Mouse (Mus musculus) thymus, postnatal 0 days (tissue): ENCODE measurements at regions not wholly inside any gene's neighbourhood (a gene's known extent, or its start where the extent isn't known, plus 50 kb on each side); places are given as distances from the start of the nearest gene placed in this dataset. TPM values are rescaled to one million over a fixed set of nuclear protein-coding genes. Genes with fewer than 3 reads are reported as not detected.

ENCODE experiments used
- DNase-seq: peaks from one replicate; pipeline ENCODE4 v3.0.0-alpha.2; 2015; ENCODE audit warnings: low spot score
- microRNA-seq: library from miRNA; unstranded; fragments of <30 nt; microRNA quantifications from one replicate; pipeline ENCODE4, GENCODE M21; 2016; ENCODE audit warnings: borderline number of aligned reads

- DNase-seq = no peak
These were observed 67.6 kb upstream of the Prdm1 start for GRCm38 (mm10) chr10:44595932-44596331.

DNA sequence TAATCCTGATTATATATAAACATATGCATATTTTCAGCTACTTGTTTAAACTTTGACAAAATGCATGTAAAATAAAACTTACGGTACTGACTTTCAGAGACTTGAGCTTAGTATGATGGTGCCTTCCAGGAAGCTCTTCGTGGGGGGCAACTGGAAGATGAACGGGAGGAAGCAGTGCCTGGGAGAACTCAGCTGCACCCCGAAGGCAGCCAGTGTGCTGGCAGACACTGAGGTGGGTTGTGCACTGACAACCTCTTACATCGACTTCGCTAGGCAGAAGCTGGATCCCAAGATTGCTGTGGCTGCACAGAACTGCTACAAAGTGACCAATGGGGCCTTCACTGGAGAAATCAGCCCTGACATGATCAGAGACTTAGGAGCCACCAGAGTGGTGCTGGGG is 61.5 kb upstream of the Prdm1 start:
- DNase-seq = no peak

DNA sequence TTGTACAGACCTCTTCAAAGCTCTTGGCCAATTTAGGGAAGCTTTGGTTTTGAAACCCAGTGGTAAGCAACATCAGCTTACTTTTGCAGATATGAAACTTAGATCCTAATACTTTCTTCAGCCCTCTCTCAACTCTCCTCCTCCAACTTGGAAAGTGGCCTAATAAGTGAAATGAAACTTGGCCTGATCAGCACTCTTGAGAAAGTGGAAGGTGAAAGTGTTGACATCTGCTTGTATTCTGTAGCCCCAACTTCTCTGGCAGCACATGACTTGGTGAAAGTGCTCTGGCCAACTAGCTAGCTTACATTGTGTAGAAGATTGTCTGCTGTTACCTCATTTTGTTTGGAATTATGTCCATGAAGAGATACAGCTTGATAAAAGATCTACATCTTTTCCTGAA is 61.1 kb upstream of the Prdm1 start:
- DNase-seq = no peak

- DNase-seq = no peak
These were observed 54.4 kb upstream of the Prdm1 start for GRCm38 (mm10) chr10:44582736-44583135.

Small RNAs in the stretch of these regions (microRNA-seq; reads per million reads assigned to microRNA genes)
- gene Gm24271 = not detected
